Mouse (Mus musculus) ES-Bruce4 (cell line): ENCODE measurements around the gene Tmem107.

Experiments
- CTCF ChIP-seq: IDR thresholded peaks from one replicate; pipeline ENCODE4 v1.8.1; 2011; ENCODE audit warnings: low read depth, low read length
- EP300 ChIP-seq: IDR thresholded peaks from 2 replicates; pipeline ENCODE4 v1.6.1; 2011; ENCODE audit warnings: low read depth, low read length; ENCODE audit not compliant: insufficient read depth
- POLR2A ChIP-seq: IDR thresholded peaks from one replicate; pipeline ENCODE4 v1.8.1; 2011; ENCODE audit warnings: low read length; ENCODE audit not compliant: insufficient read depth

DNA sequence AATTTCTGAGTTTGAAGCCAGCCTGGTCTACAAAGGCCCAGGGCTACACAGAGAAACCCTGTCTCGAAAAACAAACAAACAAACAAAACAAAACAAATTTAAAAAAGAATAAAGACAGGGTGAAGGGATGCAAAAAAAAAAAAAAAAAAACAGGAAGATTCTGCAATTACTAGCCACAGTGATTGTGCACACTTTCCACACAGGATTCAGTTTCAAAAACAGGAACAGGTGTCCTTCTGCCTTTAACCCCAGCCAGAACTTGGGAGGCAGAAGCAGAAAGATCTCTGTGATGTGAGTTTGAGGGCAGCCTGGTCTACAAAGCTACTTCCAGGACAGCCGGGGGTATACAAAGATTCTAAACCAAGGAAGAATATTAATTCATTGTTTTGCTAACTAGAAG, 12.3 kb upstream of the Tmem107 start:
- no peak for TF ChIP-seq POLR2A
- TF ChIP-seq CTCF = no peak
- no peak for TF ChIP-seq EP300
